Mouse (Mus musculus) left cerebral cortex, postnatal 10 days (tissue): Measurements from ENCODE around the gene Gm21761. TPM values are rescaled to one million over a fixed set of nuclear protein-coding genes. Genes with fewer than 3 reads are reported as not detected.
"Not testable (repeated sequence)": the region's sequence is repeated elsewhere in the genome, so short reads cannot be mapped to it uniquely, and the experiment has no call there.

Experiments
- DNase-seq, 2 experiments: peaks; one replicate each; pipeline ENCODE4 v3.0.0; 2021 to 2022; ENCODE audit warnings: low spot score in 2 of 2, mixed read lengths in 1 of 2; ENCODE audit errors: extremely low spot score in 1 of 2
- intact Hi-C: fragments of 180-260 bp; cut with DNase I; formaldehyde crosslinking; loops from one replicate; pipeline ENCODE4 v1.15.1; 2025
- total RNA-seq, 2 experiments: library from RNA; stranded (reverse); gene quantifications; 2 replicates each; pipeline ENCODE4 v1.2.3; 2021

The Gm21761 gene
- total RNA-seq: not detected

DNA sequence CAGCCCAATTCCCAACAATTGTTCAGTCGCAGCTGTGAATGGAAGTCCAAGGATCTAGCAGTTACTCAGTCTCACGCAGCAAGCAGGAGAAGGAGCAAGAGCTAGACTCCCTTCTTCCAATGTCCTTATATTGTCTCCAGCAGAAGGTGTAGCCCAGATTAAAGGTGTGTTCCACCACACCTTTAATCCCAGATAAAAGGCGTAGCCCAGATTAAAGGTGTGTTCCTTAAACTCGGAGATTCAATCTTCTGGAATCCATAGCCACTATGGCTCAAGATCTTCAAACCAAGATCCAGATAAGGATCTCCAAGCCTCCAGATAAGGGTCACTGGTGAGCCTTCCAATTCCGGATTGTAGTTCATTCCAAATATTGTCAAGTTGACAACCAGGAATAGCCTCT, at the start of gene Gm21761:
Gene Gm21761, minus strand, starts transcription at position 101 of the 400 bp plus-strand sequence.
- intact Hi-C loops, DNase-seq: not testable (repeated sequence)

DNA sequence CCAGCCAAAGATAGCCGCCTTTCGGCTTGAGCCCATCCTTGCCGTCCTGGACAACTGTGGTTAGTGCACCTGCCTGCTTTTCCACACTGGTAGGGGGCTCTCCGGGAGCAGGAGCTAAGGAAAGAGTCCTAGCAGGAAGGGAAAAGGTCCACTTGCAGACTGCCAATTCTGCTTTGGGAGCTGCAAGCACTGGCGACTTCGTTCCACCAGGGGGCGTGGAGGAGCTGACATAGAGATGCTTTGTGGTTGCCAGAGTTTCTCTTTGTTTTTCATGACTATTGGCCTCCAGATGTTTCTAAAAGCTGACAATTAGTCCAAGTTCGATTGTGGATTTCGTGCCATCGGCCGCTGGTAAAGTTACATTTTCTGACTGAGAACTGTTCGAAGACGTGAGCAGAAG, 40.1 kb upstream of the Gm21761 start:
- intact Hi-C loops, DNase-seq: not testable (repeated sequence)

DNA sequence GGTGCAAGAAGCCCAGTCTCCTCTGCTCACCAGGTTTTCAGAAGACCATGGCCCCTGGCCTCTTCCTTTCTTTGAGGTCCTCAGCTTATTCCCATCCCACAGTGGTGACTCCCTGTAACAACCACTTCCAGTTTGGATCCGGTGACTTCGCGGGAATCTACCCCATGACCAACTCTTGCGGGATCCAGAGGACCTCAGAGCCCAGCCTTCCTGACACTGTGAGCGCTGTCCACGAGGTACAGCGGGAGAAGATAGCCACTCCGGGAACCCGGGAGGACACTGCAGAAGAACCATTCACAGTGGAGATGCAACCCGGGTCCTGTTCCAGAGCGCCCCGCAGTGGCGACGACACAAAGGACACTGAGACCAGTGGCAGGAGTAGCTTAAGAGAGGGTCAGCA, 39.1 kb upstream of the Gm21761 start:
- DNase-seq, intact Hi-C loops: not testable (repeated sequence)

DNA sequence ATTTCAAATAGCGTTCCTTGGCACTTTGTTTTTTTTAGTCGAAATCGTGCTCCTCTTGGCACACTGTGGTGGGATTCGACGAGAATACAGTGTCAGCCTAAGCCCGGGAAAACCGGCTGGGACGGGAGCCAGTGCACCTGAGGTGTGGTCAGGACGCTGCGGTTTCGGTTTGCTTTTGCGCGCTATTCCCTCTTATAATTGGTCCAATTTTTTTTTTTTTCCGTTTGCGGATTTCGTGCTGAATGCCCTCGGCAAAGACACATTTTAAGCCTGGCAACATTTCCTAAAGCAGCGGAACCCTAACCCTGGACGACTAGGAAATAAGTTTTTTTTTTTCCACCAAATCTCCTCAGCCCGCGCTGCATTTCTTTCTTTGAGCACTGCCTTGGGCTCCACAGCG, 36.9 kb upstream of the Gm21761 start:
- peak in 1 of 2 experiments; percentile 17 for DNase-seq
- intact Hi-C loops: not testable (repeated sequence)

DNA sequence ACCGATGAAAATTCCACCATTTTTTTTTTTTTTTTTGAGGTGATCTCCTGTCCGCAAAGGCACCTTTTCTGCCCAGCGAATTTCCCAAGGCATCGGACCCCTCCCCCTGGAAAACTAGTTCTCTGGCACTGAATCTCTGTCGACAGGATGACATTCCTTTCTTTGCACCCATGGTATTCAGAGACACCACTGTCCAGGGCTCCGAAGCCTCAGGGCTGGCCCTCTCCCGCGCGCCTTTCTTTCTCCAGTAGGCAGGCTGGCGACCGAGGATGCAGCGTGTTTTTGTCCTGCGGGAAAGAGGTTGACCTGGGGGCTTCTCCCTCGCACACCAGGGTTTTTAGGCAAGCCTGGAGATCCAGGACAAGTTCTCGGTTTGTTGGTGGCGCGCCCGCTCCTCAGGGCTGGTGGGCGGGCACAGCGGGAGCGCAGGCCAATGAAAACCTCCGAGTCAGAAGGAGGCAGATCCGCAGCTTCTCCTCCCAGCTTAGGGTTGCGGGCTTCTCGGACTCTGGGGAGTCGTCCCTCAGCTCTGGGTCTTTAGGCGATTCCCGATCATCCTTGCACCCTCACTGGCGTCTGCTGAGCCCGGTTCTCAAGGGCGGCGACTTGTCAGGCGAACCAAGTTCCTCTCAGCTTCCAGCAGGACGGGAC, 36.4 kb upstream of the Gm21761 start:
- intact Hi-C loops, DNase-seq: not testable (repeated sequence)

DNA sequence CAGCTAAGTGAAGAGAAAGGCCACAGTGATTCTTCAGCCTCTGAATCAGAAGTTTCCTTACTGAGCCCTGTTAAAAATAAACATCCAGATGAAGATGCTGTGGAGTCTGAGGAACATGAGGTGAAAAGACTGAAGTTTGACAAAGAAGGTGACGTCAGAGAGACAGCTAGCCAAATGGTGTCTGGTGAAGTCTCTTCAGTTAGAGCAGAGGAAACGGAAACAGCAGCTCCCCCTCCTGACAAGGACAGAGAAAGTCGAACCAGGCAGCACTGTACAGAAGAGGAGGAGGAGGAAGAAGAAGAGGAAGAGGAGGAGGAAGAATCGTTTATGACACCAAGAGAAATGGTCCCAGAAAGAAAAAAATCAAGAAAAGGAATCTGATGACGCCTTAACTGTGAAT, 33.8 kb upstream of the Gm21761 start:
- DNase-seq, intact Hi-C loops: not testable (repeated sequence)

DNA sequence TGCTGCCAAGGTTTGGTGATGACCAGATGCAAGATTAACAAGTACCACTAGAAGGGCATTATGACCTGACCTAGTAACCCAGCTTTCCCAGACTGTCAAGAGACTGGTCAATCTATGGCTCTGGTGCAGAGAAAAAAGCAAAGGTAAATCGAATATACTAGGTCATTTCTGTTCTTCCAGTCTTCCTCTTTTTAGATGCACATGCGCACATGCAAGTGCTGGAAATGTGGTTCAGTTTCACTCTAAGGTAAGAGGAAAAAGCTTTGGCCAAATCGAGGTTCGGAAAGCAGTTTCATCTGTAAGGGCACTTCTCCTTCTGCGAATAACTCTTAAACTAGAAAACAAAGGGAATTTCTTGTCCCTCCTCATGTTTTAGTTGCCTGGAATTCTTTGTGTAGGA, 26.5 kb upstream of the Gm21761 start:
- intact Hi-C loops, DNase-seq: not testable (repeated sequence)

DNA sequence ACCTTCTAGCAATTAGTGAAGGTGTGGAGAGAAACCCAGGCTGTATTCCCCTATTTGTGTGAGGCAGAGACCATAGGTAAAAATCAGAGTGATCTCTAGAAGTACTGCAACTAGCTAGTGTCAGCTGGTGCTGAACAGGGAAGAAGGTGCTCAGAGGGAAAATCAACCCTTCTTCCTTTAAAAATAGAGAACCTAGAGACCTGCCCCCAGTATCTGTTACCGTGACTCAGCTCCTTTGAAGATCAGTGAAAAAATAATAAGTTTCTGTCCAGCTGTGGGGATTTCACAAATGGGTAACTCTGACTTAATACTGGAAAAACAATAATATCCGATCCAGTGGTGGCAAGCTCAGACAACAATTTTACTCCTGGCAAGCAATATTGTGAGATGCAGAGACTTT, 26.0 kb upstream of the Gm21761 start:
- DNase-seq: not testable (repeated sequence)

DNA sequence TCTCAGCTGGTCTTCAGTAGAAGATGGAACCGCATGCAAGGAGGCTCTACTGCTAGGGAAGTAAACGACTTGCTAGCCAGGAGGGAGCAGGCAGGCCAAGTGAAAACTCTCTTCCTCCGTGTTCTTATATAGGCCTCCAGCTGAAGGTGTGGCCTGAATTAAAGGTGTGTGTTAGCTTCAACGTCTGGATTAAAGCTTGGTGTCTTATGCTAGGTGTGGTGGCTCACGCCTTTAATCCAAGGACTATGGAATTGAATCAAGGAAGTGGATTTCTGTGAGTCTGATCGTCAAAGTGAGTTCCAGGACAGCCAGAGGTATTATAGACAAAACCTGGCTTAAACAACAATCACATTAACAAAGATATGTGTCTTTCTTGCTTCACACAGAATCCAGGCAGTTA, 21.6 kb upstream of the Gm21761 start, which contains the start of gene B020031M17Rik:
Gene B020031M17Rik, minus strand, starts transcription at position 101 of the 400 bp plus-strand sequence.
- DNase-seq, intact Hi-C loops: not testable (repeated sequence)

More for the DNA sequence above, 26.0 kb upstream of the Gm21761 start:
- intact Hi-C loops: not testable (repeated sequence)

DNA sequence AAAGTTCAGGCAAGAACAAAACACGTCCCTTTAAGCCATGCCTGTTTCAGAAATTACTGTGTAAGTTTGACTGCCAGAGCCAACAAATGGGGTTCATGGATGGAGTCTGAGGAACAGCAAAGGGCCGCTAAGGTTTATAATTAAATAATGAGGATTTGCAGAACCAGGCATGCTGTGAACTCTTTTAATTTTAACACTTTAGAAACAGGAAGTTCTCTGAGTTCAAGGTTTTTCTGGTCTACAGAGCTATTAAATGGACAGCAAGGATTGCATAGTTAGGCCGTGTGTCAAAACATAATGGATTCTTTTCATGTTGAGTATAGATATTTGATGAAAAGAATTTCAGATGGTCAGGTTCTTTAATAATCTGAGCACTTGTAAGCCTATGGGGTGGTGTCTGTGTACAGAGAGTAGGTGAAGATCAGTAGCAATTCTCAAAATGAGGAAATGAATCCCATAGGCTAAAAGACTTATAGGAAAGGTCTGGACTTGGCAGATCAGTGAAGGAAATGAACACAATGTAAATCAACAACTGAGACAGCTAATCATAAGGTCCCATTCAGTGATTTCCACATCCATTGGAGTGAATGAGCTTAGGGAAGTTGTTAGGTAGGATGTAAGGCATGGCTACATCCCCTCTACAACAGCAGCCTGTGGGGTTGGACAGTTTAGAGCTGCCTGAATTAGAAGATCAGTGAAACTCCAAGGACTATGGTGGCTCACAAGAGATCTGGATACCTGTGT, 4.3 kb downstream of the Gm21761 start:
- DNase-seq, intact Hi-C loops: not testable (repeated sequence)

DNA sequence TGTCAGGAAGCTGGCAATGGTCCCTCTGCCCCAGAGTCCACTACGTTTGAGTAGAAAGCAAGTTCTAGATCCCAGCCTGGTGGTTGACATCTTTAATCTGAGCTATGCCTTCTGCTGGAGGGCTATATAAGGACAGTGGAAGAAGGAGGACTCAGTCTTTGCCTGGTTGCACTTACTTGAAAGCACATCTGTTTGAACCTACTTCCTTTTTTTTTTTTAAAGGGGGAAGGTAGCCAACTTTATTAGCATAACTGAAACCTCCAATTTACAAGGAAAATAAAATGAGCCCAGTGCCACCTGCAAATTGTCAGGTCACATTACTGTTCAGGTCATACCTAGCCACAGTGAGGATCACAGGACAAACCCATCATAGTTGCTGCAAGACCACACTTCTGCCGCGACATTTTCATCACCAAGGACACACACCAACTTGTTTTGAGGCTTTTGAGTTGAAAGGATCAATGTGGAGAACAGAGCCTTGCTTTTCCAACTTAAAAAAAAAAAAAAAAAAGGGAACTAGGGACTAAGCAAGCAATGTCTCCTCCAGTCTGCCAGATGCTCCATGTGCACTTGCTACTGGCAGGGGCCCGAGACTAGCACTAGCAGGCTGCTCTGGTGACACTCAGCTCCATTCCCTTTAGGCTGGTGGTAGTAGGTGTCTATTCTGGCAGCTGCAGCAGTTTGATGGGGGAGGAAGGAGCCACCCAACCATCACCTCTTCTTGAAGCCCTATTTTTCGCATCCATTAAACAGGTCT, 11.9 kb downstream of the Gm21761 start:
- DNase-seq, intact Hi-C loops: not testable (repeated sequence)

DNA sequence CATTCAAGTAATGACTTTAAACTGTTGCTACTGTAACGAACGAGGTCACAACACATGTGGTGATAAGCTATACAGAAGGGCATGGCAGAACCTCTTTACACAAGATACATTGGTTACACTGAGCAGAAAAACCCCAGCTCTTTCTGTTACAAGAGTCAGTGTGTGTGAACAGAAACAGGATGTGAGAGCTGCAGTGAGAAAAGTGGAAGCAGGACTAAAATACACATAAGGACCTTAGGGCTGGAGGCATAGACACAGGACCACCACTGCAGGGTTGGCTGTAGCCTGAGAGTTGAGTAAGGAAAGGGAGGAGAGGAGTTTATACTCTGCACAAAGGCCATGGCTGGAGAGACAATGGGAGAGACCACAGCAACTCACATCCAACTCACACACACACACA, 12.6 kb downstream of the Gm21761 start:
- DNase-seq, intact Hi-C loops: not testable (repeated sequence)

DNA sequence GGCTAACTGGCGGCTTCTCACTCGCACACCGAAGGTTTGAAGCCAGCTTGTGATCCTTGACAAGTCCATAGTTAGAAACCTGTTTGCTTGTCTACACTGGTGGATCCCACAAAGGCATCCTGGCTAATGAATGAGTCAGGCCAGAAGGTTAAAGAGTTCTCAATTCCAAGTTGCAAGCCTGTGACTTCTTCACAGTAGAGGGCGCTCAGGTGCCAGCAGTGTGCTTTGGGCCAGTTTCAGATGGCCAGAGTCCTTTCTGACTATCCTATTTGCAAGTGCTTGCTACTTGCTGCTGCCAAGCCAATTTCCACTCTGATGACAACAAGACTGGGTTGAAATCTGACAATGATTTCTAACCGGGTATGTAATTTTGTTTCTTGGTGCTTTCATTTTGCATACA, 30.5 kb downstream of the Gm21761 start:
- intact Hi-C loops, DNase-seq: not testable (repeated sequence)

DNA sequence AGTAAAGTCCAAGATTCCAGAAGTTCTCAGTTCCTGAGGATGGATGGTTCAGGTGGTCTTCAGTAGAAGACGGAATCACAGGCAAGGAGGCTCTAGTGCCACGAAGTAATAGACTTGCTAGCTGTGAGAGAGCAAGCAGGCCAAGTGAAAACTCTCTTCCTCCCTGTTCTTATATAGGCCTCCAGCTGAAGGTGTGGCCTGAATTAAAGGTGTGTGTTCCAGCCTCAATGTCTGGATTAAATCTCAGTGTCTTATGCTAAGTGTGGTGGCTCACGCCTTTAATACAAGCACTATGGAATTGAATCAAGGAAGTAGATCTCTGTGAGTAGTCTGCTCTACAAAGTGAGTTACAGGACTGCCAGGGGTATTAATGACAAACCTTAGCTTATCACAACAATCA, 34.4 kb downstream of the Gm21761 start, which contains the start of gene Tcstv1:
Gene Tcstv1, minus strand, starts transcription at position 101 of the 400 bp plus-strand sequence.
- intact Hi-C loops, DNase-seq: not testable (repeated sequence)

DNA sequence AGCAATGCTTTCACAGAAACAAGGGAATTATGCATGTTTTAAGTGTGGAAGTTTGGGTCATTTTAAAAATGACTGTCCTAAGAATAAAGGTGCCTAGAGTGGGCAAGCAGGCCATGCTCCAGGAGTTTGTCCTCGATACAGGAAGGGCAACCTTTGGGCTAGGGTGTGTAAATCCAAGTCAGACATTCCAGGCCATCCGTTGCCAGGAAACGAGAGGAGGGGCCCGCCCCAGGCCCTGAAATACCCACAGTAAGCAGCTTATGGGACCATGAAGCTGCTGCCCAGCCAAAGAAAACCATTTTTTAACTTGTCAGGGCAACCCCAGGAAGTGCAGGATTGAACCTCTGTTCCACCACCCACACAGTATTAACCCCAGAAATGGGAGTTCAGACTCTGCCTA, 42.2 kb downstream of the Gm21761 start:
- DNase-seq, intact Hi-C loops: not testable (repeated sequence)

DNA sequence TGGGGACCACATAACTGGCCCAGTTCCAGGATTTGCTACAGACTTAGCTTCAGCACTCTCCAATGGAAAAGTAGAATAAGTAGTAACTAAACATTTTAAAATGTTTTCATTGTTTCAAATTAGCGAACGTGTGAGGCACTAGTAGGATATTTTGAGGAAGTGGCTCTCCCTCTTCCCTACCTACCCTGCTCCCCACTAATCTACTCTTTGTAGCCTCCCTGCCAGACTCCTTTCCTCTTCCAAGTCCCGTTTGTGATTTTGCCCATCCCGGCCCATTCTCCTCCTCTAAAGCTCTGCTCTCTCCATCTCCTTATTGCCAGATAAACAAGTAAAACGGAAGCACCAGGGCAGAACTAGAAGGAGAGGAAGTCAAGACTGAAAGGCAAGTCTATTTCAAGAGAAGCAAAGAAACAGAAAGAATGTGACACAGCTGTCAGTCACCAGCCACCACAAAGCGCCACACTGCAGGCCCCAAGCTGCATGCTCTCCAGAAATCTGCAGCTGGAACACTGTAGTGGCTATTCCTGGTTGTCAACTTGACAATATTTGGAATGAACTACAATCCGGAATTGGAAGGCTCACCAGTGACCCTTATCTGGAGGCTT, 64.6 kb downstream of the Gm21761 start:
- DNase-seq, intact Hi-C loops: not testable (repeated sequence)

DNA sequence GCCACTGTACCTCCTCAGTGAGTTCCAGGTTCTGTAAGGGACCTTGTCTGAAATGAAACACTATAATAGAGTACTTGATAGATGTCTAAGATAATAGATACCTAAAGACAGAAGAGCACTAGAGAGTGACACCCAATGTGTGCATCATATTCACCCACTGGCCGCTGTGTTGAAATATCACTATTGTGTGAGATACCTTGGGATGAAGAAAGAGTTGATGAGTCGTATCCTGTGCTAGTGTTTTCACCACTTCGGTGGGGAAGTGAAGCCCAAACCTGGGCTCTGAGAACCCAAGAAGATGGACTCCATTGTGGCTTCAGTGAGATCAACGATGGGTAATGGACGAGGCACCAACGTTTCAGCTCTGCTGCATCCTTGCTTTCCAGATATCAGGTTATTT, 66.7 kb downstream of the Gm21761 start:
- DNase-seq, intact Hi-C loops: not testable (repeated sequence)
